27 mouse cellular contexts compared by ENCODE assay signal in the genomic region with DNA sequence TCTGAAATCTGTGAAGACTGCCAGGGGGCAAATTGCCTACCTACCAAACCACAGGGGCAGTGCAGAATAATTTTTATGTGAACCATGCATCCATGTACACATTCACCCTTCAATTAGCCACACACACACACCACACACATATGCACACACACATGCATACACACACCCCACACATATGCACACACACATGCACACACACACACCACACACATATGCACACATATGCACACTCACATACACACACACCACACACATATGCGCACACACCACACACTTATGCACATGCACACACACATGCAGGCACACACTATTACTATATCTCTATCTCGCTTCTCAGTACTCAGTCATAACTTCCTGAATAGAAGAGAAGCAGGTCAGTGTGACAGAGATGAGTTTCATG.
"Had no signal": no experiment of that assay in that cellular context is flagged by ENCODE, and none has a peak within 500 bp of the region (broad histone marks: within the 10 kb centered on the region; RNA-seq: fewer than 3 reads in every experiment).

No protein-coding gene starts in this region.

- DNase-seq: cerebellum, adult 2 months; cerebellum, adult 8-10 months; cerebellum, adult 9-10 months; cerebellum, adult 9-11 months; cerebellum, postnatal 10 days; cerebellum, postnatal 14 days; cerebellum, postnatal 25 days; cerebellum, postnatal 36 days; embryo, embryonic 11 days; forebrain, postnatal 0 days; gastrocnemius, adult 2 months; gastrocnemius, postnatal 10 days; gastrocnemius, postnatal 14 days; gastrocnemius, postnatal 25 days; gastrocnemius, postnatal 36 days; heart, adult 18-20 months; heart, adult 2 months had no signal

- H3K27me3 ChIP-seq: embryonic facial prominence, embryonic 15.5 days; forebrain, embryonic 13.5 days; forebrain, embryonic 15.5 days had no signal

- H3K27ac ChIP-seq: embryonic facial prominence, embryonic 12.5 days; embryonic facial prominence, embryonic 15.5 days; forebrain, embryonic 10.5 days; forebrain, embryonic 12.5 days; forebrain, embryonic 13.5 days; forebrain, embryonic 15.5 days; gastrocnemius, adult 2 months; heart, adult 2 months; heart, embryonic 10.5 days had no signal

- ATAC-seq: forebrain, embryonic 13.5 days; forebrain, embryonic 14.5 days; forebrain, embryonic 15.5 days; forebrain, embryonic 16.5 days; forebrain, postnatal 0 days had no signal

- H3K9me3 ChIP-seq: embryonic facial prominence, embryonic 12.5 days; embryonic facial prominence, embryonic 15.5 days; forebrain, embryonic 10.5 days; forebrain, embryonic 12.5 days; forebrain, embryonic 13.5 days; forebrain, embryonic 15.5 days; heart, embryonic 10.5 days had no signal

- H3K36me3 ChIP-seq: embryonic facial prominence, embryonic 12.5 days; embryonic facial prominence, embryonic 15.5 days; forebrain, embryonic 10.5 days; forebrain, embryonic 12.5 days; forebrain, embryonic 15.5 days; heart, embryonic 10.5 days had no signal

- H3K9ac ChIP-seq: embryonic facial prominence, embryonic 12.5 days; embryonic facial prominence, embryonic 15.5 days; forebrain, embryonic 12.5 days; forebrain, embryonic 13.5 days; forebrain, embryonic 15.5 days; forebrain, postnatal 0 days had no signal

- H3K4me3 ChIP-seq: embryonic facial prominence, embryonic 12.5 days; embryonic facial prominence, embryonic 15.5 days; erythroblast, embryonic 14.5 days; forebrain, embryonic 10.5 days; forebrain, embryonic 12.5 days; forebrain, embryonic 13.5 days; forebrain, embryonic 15.5 days; gastrocnemius, adult 2 months; heart, adult 2 months; heart, embryonic 10.5 days had no signal

- H3K4me1 ChIP-seq: forebrain, embryonic 15.5 days; heart, embryonic 10.5 days had no signal

- H3K4me2 ChIP-seq: embryonic facial prominence, embryonic 12.5 days; embryonic facial prominence, embryonic 15.5 days; forebrain, embryonic 12.5 days; forebrain, embryonic 13.5 days; forebrain, embryonic 15.5 days had no signal
